Mouse (Mus musculus) embryonic facial prominence, embryonic 12.5 days (tissue): ENCODE data around the gene Atox1. TPM values are rescaled to one million over a fixed set of nuclear protein-coding genes. Genes with fewer than 3 reads are reported as not detected.
A peak's percentile ranks its signal among the peaks of the same experiment; 100 is the strongest.

Experiments
- ATAC-seq: fragments of 200-750 bp; cut with Nextera tagmentation; 2 replicates; pipeline ENCODE4 v1.8.0; 2017; ENCODE audit not compliant: insufficient number of reproducible peaks, insufficient read depth, low FRiP score, low TSS enrichment
- H3K27ac ChIP-seq: fragments of 300-500 bp; sonication (generic); 2 replicates; pipeline ENCODE4 v1.5.1; 2016; ENCODE audit warnings: mild to moderate bottlenecking
- H3K27me3 ChIP-seq: fragments of 300-500 bp; sonication (generic); 2 replicates; pipeline ENCODE4 v1.6.1; 2016; ENCODE audit warnings: mild to moderate bottlenecking, moderate library complexity
- H3K36me3 ChIP-seq: fragments of 300-500 bp; sonication (generic); 2 replicates; pipeline ENCODE4 v1.6.1; 2016; ENCODE audit warnings: mild to moderate bottlenecking
- H3K4me1 ChIP-seq: fragments of 300-500 bp; sonication (generic); 2 replicates; pipeline ENCODE4 v1.6.1; 2016
- H3K4me2 ChIP-seq: fragments of 300-500 bp; sonication (generic); replicated peaks from 2 replicates; pipeline ENCODE4 v1.6.1; 2016; ENCODE audit warnings: mild to moderate bottlenecking, moderate library complexity
- H3K4me3 ChIP-seq: fragments of 300-500 bp; sonication (generic); 2 replicates; pipeline ENCODE4 v1.5.1; 2016; ENCODE audit warnings: mild to moderate bottlenecking
- H3K9ac ChIP-seq: fragments of 300-500 bp; sonication (generic); 2 replicates; pipeline ENCODE4 v1.6.1; 2016; ENCODE audit warnings: mild to moderate bottlenecking, moderate library complexity
- H3K9me3 ChIP-seq: fragments of 300-500 bp; sonication (generic); 2 replicates; pipeline ENCODE4 v1.6.1; 2016; ENCODE audit warnings: mild to moderate bottlenecking, moderate library complexity
- WGBS: fragments of 180-500 bp; shearing (Covaris S2); methylation state at CpG from one replicate; pipeline ENCODE4 v1.1.7; 2016; 5-methylcytosine and 5-hydroxymethylcytosine counted together
- polyA plus RNA-seq: library from polyadenylated mRNA; unstranded; fragments of >200 nt; fragmentation: Nextera tagmentation; extraction: Ambion mirVana; gene quantifications from 2 replicates; pipeline ENCODE4 v1.2.1, GENCODE M21; 2016

The Atox1 gene
- polyA plus RNA-seq, 1 experiment from 2014 or later = 297 TPM

DNA sequence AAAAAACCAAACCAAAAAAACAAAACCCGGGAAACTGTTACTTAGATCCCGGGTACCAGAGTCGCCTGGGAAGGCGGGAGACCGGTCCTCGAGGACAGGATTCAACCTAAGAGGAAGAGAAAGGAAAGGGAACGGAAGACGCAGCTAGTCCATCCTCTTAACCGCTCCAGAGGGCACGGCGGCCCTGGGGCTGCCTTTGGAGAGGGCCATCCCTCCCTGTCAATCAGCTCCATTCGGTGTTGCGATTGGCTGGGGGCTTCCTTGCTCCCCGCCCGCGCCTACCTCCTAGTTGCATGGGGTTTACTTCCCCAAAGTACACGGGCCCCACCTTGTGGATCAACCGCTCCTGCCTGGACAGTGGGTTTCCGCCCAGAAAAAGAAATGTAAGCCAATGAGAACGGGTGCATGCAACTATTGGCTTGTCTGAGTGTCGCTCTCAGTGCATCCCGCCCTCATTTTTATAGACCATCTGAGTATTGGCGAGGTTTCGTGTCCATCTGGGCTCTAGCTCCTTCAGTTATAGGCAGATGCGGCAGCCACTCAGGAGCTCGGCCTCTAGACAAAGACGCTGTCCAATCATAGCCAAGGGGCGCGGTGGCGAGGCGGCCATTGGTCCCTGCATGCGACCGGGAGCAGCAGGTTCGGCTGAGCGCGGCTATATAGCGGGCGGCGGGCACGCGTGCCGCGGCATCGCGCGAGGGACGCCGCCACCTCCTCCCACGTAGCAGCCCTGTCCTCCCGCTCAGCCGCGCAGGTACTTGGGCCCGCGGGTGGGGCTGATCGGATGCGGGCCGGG, 8.2 kb upstream of the Atox1 start, which contains the start of gene G3bp1:
TSS of gene G3bp1 (plus strand) at position 638 of the 796 bp plus-strand sequence.
- peaks cover 20% of the 10 kb centered on the region for H3K36me3 ChIP-seq
- peak; percentile 99 for ATAC-seq
- no peaks in the 10 kb centered on the region for H3K9me3 ChIP-seq
- no peaks in the 10 kb centered on the region for H3K27me3 ChIP-seq
- peak within 1 kb of the TSS; percentile 92 for H3K27ac ChIP-seq
- peak within 1 kb of the TSS; percentile 67 for H3K4me2 ChIP-seq
- H3K4me3 ChIP-seq = peak within 1 kb of the TSS; percentile 99
- peak within 1 kb of the TSS; percentile 98 for H3K9ac ChIP-seq
- H3K4me1 ChIP-seq = peaks cover 17% of the 10 kb centered on the region
- under 1% methylated on average over 57 of the region's 57 CpGs for whole genome bisulfite sequencing

DNA sequence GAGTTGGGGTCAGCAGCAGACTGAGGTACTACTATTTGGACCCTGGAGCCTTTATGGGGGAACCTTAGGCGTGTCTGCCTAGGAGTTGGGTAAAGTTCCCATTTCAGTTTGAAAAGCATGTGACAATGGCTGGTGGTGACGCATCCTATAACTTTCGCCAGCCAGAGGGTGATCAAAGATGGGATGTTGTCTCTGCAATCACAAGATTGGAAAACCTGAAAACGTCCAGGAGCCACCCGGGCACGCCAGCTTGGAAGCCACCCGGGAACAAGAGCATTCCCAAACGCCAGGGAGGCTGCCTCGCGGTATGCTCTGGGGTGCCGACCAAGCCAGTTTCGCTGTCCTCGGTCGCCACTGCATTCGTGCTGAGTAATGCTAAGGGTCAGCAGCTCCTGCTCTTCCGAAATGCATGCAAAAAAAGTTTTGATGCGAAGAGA, 7.6 kb upstream of the Atox1 start:
- Histone ChIP-seq H3K27me3 (no peaks in the 10 kb centered on the region), H3K9me3 (no peaks in the 10 kb centered on the region), H3K4me2 (peak overlapping the region; percentile 60), H3K4me1 (peaks cover 17% of the 10 kb centered on the region), H3K9ac (peak overlapping the region; percentile 65), H3K4me3 (peak overlapping the region; percentile 99), H3K27ac (peak overlapping the region; percentile 92), H3K36me3 (peaks cover 14% of the 10 kb centered on the region)
- ATAC-seq = no peak
- 4% methylated on average over 17 of the region's 17 CpGs for WGBS

DNA sequence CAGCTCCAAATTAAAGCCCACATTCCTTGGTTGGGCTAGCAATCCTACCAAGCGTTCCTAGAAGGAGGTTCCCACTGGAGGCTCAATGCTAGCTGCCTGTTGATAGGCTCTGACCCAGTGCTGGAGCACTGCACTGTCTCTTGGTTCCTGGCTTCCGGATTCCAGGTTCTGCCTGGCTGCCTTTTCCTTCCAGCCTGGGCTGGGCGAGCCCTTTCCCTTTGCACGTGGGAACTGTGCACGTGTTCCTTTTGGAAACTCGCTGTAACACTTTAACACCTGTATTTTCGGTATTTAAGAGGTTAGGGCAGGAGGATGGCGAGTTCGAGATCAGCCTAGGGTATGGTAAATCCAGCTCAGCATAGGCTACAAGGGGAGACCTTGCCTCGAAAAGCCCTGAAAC, 7.0 kb upstream of the Atox1 start:
- no peak for ATAC-seq
- Histone ChIP-seq H3K4me1 (peaks cover 17% of the 10 kb centered on the region), H3K4me3 (no peak overlapping the region), H3K9ac (0 out of 2 replicates have a peak overlapping the region, but pooled peaks have one; percentile 65), H3K27ac (peak overlapping the region; percentile 92), H3K36me3 (peaks cover 9% of the 10 kb centered on the region), H3K4me2 (peak overlapping the region; percentile 60), H3K27me3 (no peaks in the 10 kb centered on the region), H3K9me3 (no peaks in the 10 kb centered on the region)
- 69% methylated on average over 10 of the region's 10 CpGs for WGBS

DNA sequence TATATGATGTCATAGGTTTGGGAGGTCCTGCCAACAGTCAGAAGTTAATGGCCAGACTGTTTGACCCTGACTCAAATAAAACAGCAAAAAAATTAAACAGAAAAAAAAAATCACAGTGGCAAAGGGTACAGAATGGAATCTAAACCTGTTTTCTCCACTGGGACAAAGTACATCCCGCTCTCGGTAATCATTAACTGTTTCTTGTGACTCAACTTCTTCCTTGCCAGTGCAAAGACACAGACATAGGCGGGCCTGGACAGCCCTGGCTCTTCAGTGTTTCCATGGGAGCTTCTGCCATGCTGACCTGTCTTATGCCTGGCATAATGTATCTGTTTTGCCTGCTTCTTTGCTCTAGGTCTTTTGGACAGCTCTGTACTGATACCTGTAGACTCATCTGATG, 4.1 kb upstream of the Atox1 start:
- Histone ChIP-seq H3K4me2 (no peak overlapping the region), H3K9ac (no peak overlapping the region), H3K4me3 (no peak overlapping the region), H3K9me3 (no peaks in the 10 kb centered on the region), H3K4me1 (0 out of 2 replicates have a peak, but pooled peaks cover 9% of the 10 kb centered on the region), H3K27me3 (no peaks in the 10 kb centered on the region), H3K36me3 (no peaks in the 10 kb centered on the region), H3K27ac (no peak overlapping the region)
- WGBS = 76% methylated on average over 3 of the region's 3 CpGs
- ATAC-seq = no peak

DNA sequence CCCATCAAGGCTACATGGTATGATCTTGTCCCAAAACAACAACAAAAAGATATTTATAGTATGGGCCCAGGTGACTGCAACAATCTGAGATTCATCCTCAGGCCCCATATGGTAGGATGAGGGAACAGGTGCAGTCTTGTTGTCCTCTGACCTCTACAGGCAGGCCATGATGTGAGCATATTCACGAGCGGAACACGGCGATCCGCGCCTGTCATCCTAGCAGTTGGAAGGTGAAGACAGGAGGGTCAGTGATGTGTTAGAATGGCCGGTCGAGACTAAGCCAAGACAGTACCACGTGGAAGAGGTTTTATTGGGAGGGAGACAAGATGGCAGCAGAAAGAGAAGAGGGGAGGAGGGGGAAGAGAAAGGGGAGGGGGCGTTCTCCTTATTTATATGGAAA, 3.7 kb upstream of the Atox1 start:
- no peak for ATAC-seq
- Histone ChIP-seq H3K4me2 (no peak overlapping the region), H3K9me3 (no peaks in the 10 kb centered on the region), H3K36me3 (no peaks in the 10 kb centered on the region), H3K4me1 (peaks cover 13% of the 10 kb centered on the region; the same call in 1 of the 2 replicates), H3K27me3 (no peaks in the 10 kb centered on the region), H3K4me3 (no peak overlapping the region), H3K27ac (no peak overlapping the region), H3K9ac (no peak overlapping the region)
- 83% methylated on average over 10 of the region's 10 CpGs for WGBS

DNA sequence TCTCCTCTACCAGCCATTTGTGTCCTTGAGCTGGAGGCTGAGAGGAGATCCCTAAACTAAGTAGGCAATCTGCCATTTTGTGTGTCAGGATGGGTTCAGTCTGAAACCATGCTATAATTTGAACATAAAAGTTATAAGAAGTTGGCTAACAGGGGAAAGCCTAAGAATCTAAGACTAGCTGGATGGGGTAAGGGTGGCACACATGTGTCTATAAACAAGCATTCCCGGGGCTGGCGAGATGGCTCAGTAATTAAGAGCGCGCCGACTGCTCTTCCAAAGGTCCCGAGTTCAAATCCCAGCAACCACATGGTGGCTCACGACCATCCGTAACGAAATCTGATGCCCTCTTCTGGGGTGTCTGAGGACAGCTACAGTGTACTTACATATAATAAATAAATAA, 1.1 kb upstream of the Atox1 start:
- no peak for ATAC-seq
- no peaks in the 10 kb centered on the region for H3K9me3 ChIP-seq
- no peak overlapping the region for H3K4me2 ChIP-seq
- WGBS = 92% methylated on average over 9 of the region's 9 CpGs
- H3K4me3 ChIP-seq = no peak overlapping the region
- H3K4me1 ChIP-seq = peaks cover 12% of the 10 kb centered on the region; the same call in 1 of the 2 replicates
- no peaks in the 10 kb centered on the region for H3K36me3 ChIP-seq
- H3K27ac ChIP-seq = no peak overlapping the region
- no peak overlapping the region for H3K9ac ChIP-seq
- no peaks in the 10 kb centered on the region for H3K27me3 ChIP-seq

DNA sequence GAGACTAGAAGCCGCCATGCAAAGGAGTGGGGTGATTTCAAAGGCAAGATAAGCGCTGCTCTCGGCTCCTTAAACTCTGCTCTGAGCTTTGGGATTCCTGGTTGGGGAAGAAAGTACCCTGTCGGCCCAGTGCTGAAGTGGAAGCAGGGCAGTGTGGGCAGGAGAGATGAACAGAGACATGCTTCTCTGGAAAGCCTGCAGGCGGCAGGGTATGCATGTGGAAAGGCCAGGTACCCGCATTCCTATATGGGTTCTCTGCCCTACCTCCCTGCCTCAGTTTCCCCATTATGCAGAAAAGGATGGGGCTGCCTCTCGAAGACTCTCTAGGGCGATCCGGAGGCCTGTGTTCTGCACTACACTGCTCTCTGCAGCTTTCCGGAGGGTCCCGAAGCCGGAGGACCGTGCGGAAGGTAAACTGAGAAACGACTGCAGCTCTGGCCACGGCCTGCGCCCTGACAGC, 450 bp downstream of the Atox1 start:
- ATAC-seq = peak; percentile 58; the same call in 1 of the 2 replicates
- Histone ChIP-seq H3K36me3 (no peaks in the 10 kb centered on the region), H3K4me1 (peaks cover 12% of the 10 kb centered on the region; the same call in 1 of the 2 replicates), H3K27ac (peak overlapping the region; percentile 59), H3K4me3 (peak overlapping the region; percentile 57), H3K27me3 (no peaks in the 10 kb centered on the region), H3K4me2 (peak overlapping the region; percentile 76), H3K9ac (peak overlapping the region; percentile 56), H3K9me3 (no peaks in the 10 kb centered on the region)
- under 1% methylated on average over 17 of the region's 17 CpGs for WGBS

DNA sequence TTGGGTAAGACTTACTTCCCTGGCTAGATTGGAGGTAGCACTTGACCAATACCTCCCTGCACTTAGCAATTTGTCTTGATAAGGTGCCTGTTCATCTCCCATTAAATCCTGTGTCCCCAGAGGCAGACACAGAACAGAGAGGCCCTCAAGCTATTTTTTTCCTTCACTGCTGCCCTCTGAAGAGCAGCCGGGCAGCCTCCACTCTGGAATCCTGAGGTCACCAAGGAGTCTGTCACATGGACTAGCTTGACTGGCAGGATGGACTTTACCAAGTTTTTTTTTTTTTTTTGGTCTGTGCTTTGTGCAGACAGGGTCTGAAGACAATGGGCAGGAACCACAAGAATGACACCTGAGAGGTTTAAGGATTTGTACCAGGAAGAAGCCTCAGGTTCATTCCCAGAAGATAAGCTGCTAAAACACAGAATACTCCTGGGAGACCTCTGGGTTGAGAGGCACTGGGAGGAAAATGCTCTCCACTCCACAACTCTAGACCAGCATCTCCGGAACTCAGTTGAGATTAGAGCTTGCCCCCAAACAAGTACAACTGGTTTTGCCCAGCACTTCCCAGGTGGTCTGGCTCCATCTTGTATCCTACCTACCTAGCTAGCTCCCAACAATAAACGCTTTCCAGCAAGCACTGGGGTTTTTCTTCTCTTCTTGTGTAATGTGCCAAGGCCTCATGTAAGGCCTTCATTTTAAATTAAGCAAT, 1.0 kb downstream of the Atox1 start:
- peaks cover 12% of the 10 kb centered on the region; the same call in 1 of the 2 replicates for H3K4me1 ChIP-seq
- no peaks in the 10 kb centered on the region for H3K27me3 ChIP-seq
- H3K9ac ChIP-seq = peak overlapping the region; percentile 56
- 21% methylated on average over 3 of the region's 3 CpGs for WGBS
- peak overlapping the region; percentile 76 for H3K4me2 ChIP-seq
- peak overlapping the region; percentile 57 for H3K4me3 ChIP-seq
- no peaks in the 10 kb centered on the region for H3K9me3 ChIP-seq
- no peak for ATAC-seq
- H3K27ac ChIP-seq = peak overlapping the region; percentile 59
- H3K36me3 ChIP-seq = 0 out of 2 replicates have a peak, but pooled peaks cover 2% of the 10 kb centered on the region

DNA sequence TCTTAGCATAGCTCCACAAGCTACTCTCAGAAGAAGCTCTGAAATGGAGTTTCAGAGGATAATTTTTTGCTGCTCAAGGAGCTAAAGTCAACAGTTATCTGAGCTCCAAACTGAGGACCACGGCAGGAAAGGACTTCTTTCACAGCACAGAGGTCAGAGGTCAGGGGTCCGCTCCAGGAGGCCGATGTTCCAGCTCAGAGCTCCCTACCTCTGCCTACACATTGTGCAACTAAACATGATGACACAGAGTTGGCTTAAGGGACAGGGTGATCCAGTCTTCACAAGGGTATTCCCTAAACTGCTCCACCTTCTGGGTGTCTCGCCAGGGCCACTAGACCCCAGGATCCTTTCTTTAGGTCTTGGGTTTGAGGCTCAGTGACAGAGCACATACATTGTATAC, 2.5 kb downstream of the Atox1 start:
- Histone ChIP-seq H3K27me3 (no peaks in the 10 kb centered on the region), H3K4me2 (no peak overlapping the region), H3K4me1 (peaks cover 12% of the 10 kb centered on the region; the same call in 1 of the 2 replicates), H3K36me3 (0 out of 2 replicates have a peak, but pooled peaks cover 16% of the 10 kb centered on the region), H3K27ac (no peak overlapping the region), H3K9ac (no peak overlapping the region), H3K4me3 (no peak overlapping the region), H3K9me3 (no peaks in the 10 kb centered on the region)
- ATAC-seq = no peak
- 43% methylated on average over 4 of the region's 4 CpGs for WGBS

DNA sequence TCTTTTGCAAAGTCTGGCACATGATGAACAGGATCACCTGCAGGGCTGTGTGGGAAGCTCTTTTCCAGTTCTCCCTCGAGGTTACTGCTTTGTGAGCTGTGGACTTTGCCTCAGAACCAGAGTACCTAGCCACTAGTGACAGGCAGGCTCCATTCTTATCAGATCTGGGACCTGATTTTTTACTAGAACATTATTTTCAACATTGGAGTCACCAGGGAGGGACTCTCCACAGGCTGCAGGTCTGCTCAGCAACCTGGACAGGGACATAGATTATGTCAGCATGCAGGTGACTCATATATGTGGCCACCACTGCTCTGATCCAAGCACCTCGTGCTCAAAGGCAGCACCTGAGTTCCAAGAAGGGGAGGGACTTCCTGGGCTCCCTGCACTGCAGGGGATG, 5.9 kb downstream of the Atox1 start:
- no peak overlapping the region for H3K4me3 ChIP-seq
- ATAC-seq = no peak
- H3K9me3 ChIP-seq = no peaks in the 10 kb centered on the region
- H3K9ac ChIP-seq = no peak overlapping the region
- 78% methylated on average over 2 of the region's 2 CpGs for WGBS
- peaks cover 10% of the 10 kb centered on the region; the same call in 1 of the 2 replicates for H3K4me1 ChIP-seq
- H3K4me2 ChIP-seq = no peak overlapping the region
- no peak overlapping the region for H3K27ac ChIP-seq
- peaks cover 34% of the 10 kb centered on the region for H3K36me3 ChIP-seq
- no peaks in the 10 kb centered on the region for H3K27me3 ChIP-seq

DNA sequence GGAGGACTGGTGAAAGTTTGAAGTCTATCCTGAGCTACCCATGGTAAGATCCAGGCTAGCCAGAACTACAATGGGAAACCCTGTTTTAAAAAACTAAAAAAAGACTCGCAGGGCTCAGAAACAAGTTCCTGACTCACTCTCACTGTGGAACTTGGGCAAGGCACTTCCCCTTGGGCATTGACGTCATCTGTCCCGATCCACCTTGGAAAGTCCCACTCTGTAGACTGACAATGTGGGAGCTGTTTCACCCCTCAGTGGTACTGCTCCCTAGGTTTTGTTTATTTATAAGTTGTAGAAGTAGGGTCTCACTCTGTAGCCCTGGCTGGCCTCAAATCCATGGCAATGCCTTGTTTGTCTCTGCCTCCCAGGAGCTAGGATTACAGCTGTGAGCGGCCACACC, 7.4 kb downstream of the Atox1 start:
- H3K9me3 ChIP-seq = no peaks in the 10 kb centered on the region
- H3K9ac ChIP-seq = no peak overlapping the region
- H3K27me3 ChIP-seq = no peaks in the 10 kb centered on the region
- no peak overlapping the region for H3K4me3 ChIP-seq
- H3K4me2 ChIP-seq = no peak overlapping the region
- WGBS = 89% methylated on average over 4 of the region's 4 CpGs
- H3K27ac ChIP-seq = no peak overlapping the region
- no peaks in the 10 kb centered on the region for H3K4me1 ChIP-seq
- peaks cover 47% of the 10 kb centered on the region for H3K36me3 ChIP-seq
- ATAC-seq = no peak
